Mouse (Mus musculus) forebrain, postnatal 0 days (tissue): ENCODE data around the gene Taf4. TPM values are rescaled to one million over a fixed set of nuclear protein-coding genes. Genes with fewer than 3 reads are reported as not detected.

Experiments used
- ATAC-seq: fragments of 200-750 bp; cut with Nextera tagmentation; 2 replicates; pipeline ENCODE4 v1.8.0; 2017; ENCODE audit warnings: mild to moderate bottlenecking, moderate library complexity
- DNase-seq: peaks from one replicate; pipeline ENCODE4 v3.0.0-alpha.2; 2015
- H3K27ac ChIP-seq: fragments of 300-500 bp; sonication (generic); 2 replicates; pipeline ENCODE4 v1.5.1; 2014; ENCODE audit warnings: low read depth, mild to moderate bottlenecking, antibody characterized with exemption, low read length, moderate library complexity, mixed read lengths
- H3K27me3 ChIP-seq: fragments of 300-500 bp; sonication (generic); 2 replicates; pipeline ENCODE4 v1.6.1; 2014; ENCODE audit warnings: mild to moderate bottlenecking, low read length, mixed read lengths; ENCODE audit not compliant: insufficient read depth
- H3K36me3 ChIP-seq: fragments of 300-500 bp; sonication (generic); 2 replicates; pipeline ENCODE4 v1.6.1; 2014; ENCODE audit warnings: mild to moderate bottlenecking, moderate library complexity; ENCODE audit not compliant: insufficient read depth
- H3K4me1 ChIP-seq: fragments of 300-500 bp; sonication (generic); 2 replicates; pipeline ENCODE4 v1.6.1; 2014; ENCODE audit warnings: antibody characterized with exemption; ENCODE audit not compliant: insufficient read depth
- H3K4me2 ChIP-seq: fragments of 300-500 bp; sonication (generic); 2 replicates; pipeline ENCODE4 v1.6.1; 2014; ENCODE audit warnings: low read depth, mild to moderate bottlenecking, moderate library complexity
- H3K4me3 ChIP-seq: fragments of 300-500 bp; sonication (generic); 2 replicates; pipeline ENCODE4 v1.5.1; 2014; ENCODE audit warnings: low read depth, low read length, mixed read lengths
- H3K9ac ChIP-seq: fragments of 300-500 bp; sonication (generic); 2 replicates; pipeline ENCODE4 v1.6.1; 2014; ENCODE audit warnings: mild to moderate bottlenecking
- H3K9me3 ChIP-seq: fragments of 300-500 bp; sonication (generic); 2 replicates; pipeline ENCODE4 v1.6.1; 2016; ENCODE audit warnings: low read length
- CTCF ChIP-seq: sonication (generic); IDR thresholded peaks from 2 replicates; pipeline ENCODE4 v1.5.1; 2016; ENCODE audit warnings: antibody characterized with exemption, control low read depth, low read depth
- WGBS: fragments of 180-500 bp; shearing (Covaris S2); extraction: QIAGEN DNeasy Blood & Tissue Kit; methylation state at CpG from one replicate; pipeline ENCODE4 v1.1.7; 2014; 5-methylcytosine and 5-hydroxymethylcytosine counted together
- polyA plus RNA-seq: library from polyadenylated mRNA; unstranded; fragments of >200 nt; fragmentation: Nextera tagmentation; extraction: Ambion mirVana; gene quantifications from 2 replicates; pipeline ENCODE4 v1.2.1, GENCODE M21; 2015
- total RNA-seq: library from RNA; depleted of rRNA; stranded (reverse); fragments of >200 nt; gene quantifications from 2 replicates; pipeline ENCODE4 v1.2.3, GENCODE M21; 2014

Taf4 gene
- total and polyA plus RNA-seq, 2 experiments from 2014 or later, result 2.4 to 12.5 TPM

DNA sequence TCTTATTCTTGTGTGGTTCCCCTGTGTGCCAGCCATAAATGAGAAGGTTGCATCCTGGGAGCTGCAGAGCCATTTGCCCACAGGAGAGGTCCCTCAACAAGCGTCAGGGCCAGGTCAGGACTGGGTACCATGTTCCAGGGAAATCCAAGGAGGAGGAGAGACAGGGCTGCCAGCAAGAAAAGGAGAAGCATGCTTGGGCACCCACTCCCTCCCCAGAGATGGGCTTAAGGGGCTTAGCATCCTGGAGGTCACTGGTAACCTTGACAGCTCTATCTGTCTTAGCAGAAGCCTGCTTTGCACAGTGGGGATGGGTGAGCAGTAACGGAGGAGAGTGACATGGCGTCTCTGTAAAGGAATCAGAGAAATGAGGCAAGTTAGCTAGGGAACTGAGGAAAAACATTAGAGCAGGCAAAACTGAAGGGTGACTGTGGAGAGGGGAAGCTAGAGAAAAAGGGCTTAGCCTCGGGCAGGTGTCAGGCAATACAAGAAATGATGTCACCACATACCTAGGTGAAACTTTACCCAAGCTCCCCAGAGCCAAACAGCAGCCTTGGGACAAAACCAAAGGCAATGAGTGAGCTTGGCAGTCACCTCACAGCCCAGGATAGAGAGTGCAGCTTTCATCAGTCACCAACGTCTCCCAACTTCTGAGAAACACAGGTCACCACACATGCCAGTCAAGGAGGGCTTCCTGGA, 29.4 kb upstream of the Taf4 start:
- Histone ChIP-seq H3K27me3 (no peaks in the 10 kb centered on the region), H3K9me3 (no peaks in the 10 kb centered on the region), H3K27ac (no peak overlapping the region), H3K36me3 (no peaks in the 10 kb centered on the region), H3K4me1 (no peaks in the 10 kb centered on the region), H3K9ac (no peak overlapping the region), H3K4me3 (no peak overlapping the region), H3K4me2 (no peak overlapping the region)
- no peak for ATAC-seq
- TF ChIP-seq CTCF, result no peak
- DNase-seq, result no peak
- WGBS, result 60% methylated on average over 5 of the region's 5 CpGs

DNA sequence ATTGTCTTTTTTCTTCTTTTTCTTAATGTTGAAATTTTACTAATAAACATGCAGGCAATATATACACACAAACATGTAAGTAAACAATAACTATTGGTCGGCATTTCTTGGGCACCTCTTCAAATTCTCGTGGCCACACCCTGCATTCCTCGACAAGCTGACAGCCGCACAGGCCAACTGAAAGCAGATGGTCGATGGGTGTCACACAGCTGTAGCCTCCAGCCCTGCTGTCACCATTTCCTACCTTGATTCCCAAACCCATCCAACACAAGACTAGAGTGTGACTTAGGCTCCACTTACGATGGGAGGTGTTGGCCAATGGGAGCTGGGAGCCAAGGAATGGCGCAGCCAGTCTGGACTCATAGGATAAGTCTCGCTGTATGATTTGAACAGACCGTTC, 25.2 kb upstream of the Taf4 start:
- Histone ChIP-seq H3K9ac (no peak overlapping the region), H3K27me3 (no peaks in the 10 kb centered on the region), H3K27ac (no peak overlapping the region), H3K4me3 (no peak overlapping the region), H3K4me1 (no peaks in the 10 kb centered on the region), H3K4me2 (no peak overlapping the region), H3K36me3 (no peaks in the 10 kb centered on the region), H3K9me3 (no peaks in the 10 kb centered on the region)
- DNase-seq, result no peak
- no peak for TF ChIP-seq CTCF
- ATAC-seq, result no peak
- 91% methylated on average over 9 of the region's 9 CpGs for WGBS

DNA sequence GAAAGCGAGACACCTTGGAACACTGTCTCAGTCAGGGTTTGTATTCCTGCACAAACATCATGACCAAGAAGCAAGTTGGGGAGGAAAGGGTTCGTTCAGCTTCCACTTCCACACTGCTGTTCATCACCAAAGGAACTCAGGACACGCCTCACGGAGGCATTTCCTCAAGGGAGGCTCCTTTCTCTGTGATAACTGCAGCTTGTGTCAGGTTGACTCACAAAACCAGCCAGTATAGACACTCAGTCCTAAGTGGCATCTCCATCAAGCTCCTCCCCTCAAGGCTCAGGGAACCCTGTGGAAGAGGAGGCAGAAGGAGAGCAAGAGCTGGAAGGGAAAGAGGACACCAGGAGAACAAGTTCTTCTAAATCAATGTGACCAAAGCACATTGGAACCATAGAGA, 22.0 kb upstream of the Taf4 start:
- 83% methylated on average over 4 of the region's 4 CpGs for WGBS
- H3K9me3 ChIP-seq, result no peaks in the 10 kb centered on the region
- ATAC-seq (no peak), DNase-seq (no peak)
- no peaks in the 10 kb centered on the region for H3K27me3 ChIP-seq
- no peaks in the 10 kb centered on the region for H3K36me3 ChIP-seq
- no peak overlapping the region for H3K9ac ChIP-seq
- no peak for TF ChIP-seq CTCF
- H3K4me3 ChIP-seq, result no peak overlapping the region
- no peak overlapping the region for H3K27ac ChIP-seq
- H3K4me1 ChIP-seq, result no peaks in the 10 kb centered on the region
- H3K4me2 ChIP-seq, result no peak overlapping the region

DNA sequence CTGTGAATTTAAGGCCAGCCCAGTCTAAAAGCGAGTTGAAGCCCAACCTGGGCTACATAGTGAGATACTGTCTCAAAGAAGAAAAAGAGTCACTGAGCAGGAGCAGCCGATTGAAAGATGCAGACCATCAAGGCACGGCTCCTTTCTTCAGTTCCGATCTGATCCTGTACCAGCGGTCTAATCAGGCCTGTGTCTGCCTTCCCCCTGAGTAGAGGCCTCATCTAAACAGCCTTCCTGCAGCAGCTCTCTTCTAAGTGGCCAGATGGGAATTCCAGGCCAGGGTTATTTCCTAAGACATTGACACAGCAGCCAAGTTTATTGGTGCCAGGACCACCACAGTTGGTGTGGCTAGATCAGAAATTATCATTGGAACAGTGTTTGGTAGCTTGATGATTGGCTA, 16.6 kb upstream of the Taf4 start:
- WGBS, result 89% methylated on average over 5 of the region's 5 CpGs
- no peaks in the 10 kb centered on the region for H3K9me3 ChIP-seq

DNA sequence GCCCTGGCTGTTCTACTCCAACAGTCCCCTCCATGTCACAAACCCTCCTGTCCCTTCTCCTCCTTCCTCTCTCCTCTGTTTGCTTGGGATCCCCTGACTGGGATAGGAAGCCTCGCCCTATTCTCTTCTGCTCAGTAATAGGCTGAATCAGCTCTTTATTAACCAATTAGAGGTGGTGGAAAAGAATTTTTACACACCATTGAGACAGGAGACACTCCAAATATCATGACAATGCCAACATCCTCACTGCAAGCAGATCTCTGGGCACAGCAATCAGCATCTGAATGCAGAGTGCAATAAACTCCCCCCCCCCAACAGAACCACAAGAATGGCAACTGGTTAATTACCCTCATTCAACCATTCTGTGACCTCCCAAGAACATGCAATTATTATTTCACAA, 12.7 kb upstream of the Taf4 start:
- 23% methylated on average over 1 of the region's 1 CpGs for WGBS
- H3K9ac ChIP-seq, result no peak overlapping the region

More for the DNA sequence above, 16.6 kb upstream of the Taf4 start:
- ATAC-seq (no peak), DNase-seq (no peak)
- no peaks in the 10 kb centered on the region for H3K36me3 ChIP-seq
- H3K27me3 ChIP-seq, result no peaks in the 10 kb centered on the region
- H3K4me3 ChIP-seq, result no peak overlapping the region
- H3K27ac ChIP-seq, result no peak overlapping the region
- no peak overlapping the region for H3K9ac ChIP-seq
- TF ChIP-seq CTCF, result no peak
- H3K4me2 ChIP-seq, result no peak overlapping the region
- no peaks in the 10 kb centered on the region for H3K4me1 ChIP-seq

DNA sequence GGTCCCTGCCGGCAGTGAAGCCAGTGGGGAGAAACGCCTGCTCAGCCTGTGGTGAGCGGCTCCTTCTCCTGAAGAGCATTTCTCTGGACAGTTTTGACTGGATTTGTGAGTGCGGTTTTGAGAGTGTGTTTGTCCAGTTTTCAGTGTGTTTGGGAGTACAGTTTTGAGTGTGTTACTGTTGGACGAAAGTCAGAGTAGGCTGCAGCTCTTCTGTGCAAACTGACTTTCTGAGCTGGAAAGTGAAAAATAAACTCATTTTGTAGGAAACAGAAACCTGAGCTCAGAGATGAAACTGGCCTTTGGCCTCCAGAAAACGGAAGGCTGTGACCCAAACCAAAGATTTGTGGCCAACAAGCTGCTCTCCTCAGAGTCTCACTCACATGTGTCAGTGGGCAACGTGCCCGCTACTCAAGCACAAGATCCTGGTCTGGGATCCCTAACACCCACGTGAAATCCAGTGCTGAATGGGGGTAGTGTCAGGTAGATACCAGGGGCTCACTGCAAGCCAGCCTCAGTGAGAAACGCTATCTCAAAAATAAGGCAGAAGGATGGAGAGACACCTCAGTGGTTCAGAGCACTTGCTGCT, 10.1 kb upstream of the Taf4 start:
- whole genome bisulfite sequencing, result 77% methylated on average over 10 of the region's 10 CpGs

More for the DNA sequence above, 12.7 kb upstream of the Taf4 start:
- Histone ChIP-seq H3K4me2 (no peak overlapping the region), H3K4me3 (no peak overlapping the region), H3K9me3 (no peaks in the 10 kb centered on the region), H3K27ac (no peak overlapping the region), H3K27me3 (no peaks in the 10 kb centered on the region), H3K4me1 (no peaks in the 10 kb centered on the region), H3K36me3 (no peaks in the 10 kb centered on the region)
- no peak for TF ChIP-seq CTCF
- ATAC-seq (no peak), DNase-seq (no peak)

DNA sequence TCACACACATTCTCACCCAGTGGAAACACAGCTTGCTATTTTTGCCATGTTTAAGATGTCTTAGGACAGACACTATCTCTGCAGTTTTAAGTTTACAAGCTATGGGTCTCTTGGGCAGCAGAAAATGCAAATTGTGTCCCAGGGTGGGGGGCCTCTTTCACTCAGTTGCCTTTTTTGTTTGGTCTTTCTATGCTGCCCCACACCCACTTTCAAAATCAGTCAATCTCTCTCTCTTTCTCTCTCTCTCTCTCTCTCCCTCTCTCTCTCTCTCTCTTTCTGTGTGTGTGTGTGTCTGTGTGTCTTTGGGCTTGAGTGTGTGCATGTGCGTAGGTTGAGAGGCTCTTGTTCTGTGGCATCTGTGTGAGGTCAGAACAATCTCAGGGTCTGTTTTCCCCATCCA, 9.2 kb upstream of the Taf4 start:
- 60% methylated on average over 1 of the region's 1 CpGs for WGBS

More for the DNA sequence above, 10.1 kb upstream of the Taf4 start:
- ATAC-seq, result no peak
- no peak overlapping the region for H3K9ac ChIP-seq
- DNase-seq, result no peak
- H3K27ac ChIP-seq, result no peak overlapping the region
- H3K9me3 ChIP-seq, result no peaks in the 10 kb centered on the region
- TF ChIP-seq CTCF, result no peak
- H3K4me3 ChIP-seq, result no peak overlapping the region
- no peak overlapping the region for H3K4me2 ChIP-seq
- no peaks in the 10 kb centered on the region for H3K4me1 ChIP-seq
- no peaks in the 10 kb centered on the region for H3K36me3 ChIP-seq
- no peaks in the 10 kb centered on the region for H3K27me3 ChIP-seq

More for the DNA sequence above, 9.2 kb upstream of the Taf4 start:
- DNase-seq, result no peak
- no peak overlapping the region for H3K4me2 ChIP-seq
- H3K27ac ChIP-seq, result no peak overlapping the region
- H3K9ac ChIP-seq, result no peak overlapping the region
- H3K4me3 ChIP-seq, result no peak overlapping the region
- no peaks in the 10 kb centered on the region for H3K27me3 ChIP-seq
- no peaks in the 10 kb centered on the region for H3K9me3 ChIP-seq
- no peak for ATAC-seq
- H3K4me1 ChIP-seq, result no peaks in the 10 kb centered on the region
- no peak for TF ChIP-seq CTCF
- H3K36me3 ChIP-seq, result no peaks in the 10 kb centered on the region
